Mouse (Mus musculus) G1E (cell line): ENCODE measurements at regions not wholly inside any gene's neighbourhood (a gene's known extent, or its start where the extent isn't known, plus 50 kb on each side); places are given as distances from the start of the nearest gene placed in this dataset.

Experiments used
- ATAC-seq: 2 replicates; pipeline ENCODE4 v1.8.0; 2016; ENCODE audit warnings: mild to moderate bottlenecking; ENCODE audit not compliant: insufficient number of reproducible peaks, poor library complexity, low FRiP score, severe bottlenecking; ENCODE audit errors: extremely low read depth
- DNase-seq: peaks from one replicate; pipeline ENCODE4 v3.0.0; 2012; ENCODE audit warnings: low spot score
- H3K27me3 ChIP-seq: 2 replicates; pipeline ENCODE4 v1.6.1; 2012; ENCODE audit warnings: mild to moderate bottlenecking, low read length, inconsistent platforms; ENCODE audit not compliant: insufficient read depth
- H3K36me3 ChIP-seq: replicated peaks from 2 replicates; pipeline ENCODE3; 2012; ENCODE audit warnings: mild to moderate bottlenecking, inconsistent platforms
- H3K4me1 ChIP-seq: 2 replicates; pipeline ENCODE4 v1.6.1; 2012; ENCODE audit warnings: low read depth, low read length, inconsistent platforms, mixed read lengths; ENCODE audit not compliant: insufficient read depth
- H3K4me3 ChIP-seq: 2 replicates; pipeline ENCODE4 v1.5.1; 2012; ENCODE audit warnings: low read depth, mild to moderate bottlenecking, inconsistent platforms, low read length, moderate library complexity, mixed read lengths
- H3K9me3 ChIP-seq: replicated peaks from 2 replicates; pipeline ENCODE4 v1.6.1; 2012; ENCODE audit warnings: inconsistent platforms
- CTCF ChIP-seq: IDR thresholded peaks from 2 replicates; pipeline ENCODE4 v1.5.1; 2012; ENCODE audit warnings: low read depth, low read length, inconsistent platforms, mixed read lengths
- GATA1 ChIP-seq: IDR thresholded peaks from 2 replicates; pipeline ENCODE4 v1.6.1; 2012; ENCODE audit warnings: borderline replicate concordance, low read length, inconsistent platforms, mixed read lengths
- GATA2 ChIP-seq: IDR thresholded peaks from 2 replicates; pipeline ENCODE4 v1.6.1; 2012; ENCODE audit warnings: low read depth, low read length, inconsistent platforms, borderline replicate concordance
- POLR2AphosphoS5 ChIP-seq: IDR thresholded peaks from 2 replicates; pipeline ENCODE4 v1.6.1; 2012; ENCODE audit warnings: low read depth, low read length, inconsistent platforms; ENCODE audit not compliant: insufficient replicate concordance
- TAL1 ChIP-seq: conservative IDR thresholded peaks from 2 replicates; pipeline ENCODE4 v1.6.1; 2012; ENCODE audit warnings: low read depth, low read length, inconsistent platforms, mixed read lengths

DNA sequence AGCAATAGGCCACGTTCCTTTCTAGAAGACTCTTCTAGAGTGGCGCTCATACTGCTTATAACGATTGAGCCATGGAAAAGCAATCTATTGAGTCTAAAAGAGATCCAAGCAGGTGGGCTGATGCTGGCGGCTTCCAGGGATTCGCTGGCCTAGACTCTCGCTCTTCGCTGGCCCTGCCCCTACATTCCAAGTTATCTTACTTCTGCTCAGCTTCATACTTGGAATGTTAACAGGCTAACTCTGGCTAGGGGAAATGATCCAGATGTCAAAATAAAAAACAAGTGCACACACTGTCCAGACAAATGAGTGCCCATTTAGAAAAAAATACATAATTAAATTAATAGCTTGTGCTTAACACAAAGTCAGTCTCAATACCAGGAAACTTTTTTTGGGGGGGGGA, 67.6 kb upstream of the Arid2 start:
- no peak for ATAC-seq
- DNase-seq: no peak
- Histone ChIP-seq H3K4me3 (no peak overlapping the region), H3K27me3 (no peaks in the 10 kb centered on the region), H3K9me3 (no peaks in the 10 kb centered on the region), H3K4me1 (no peaks in the 10 kb centered on the region), H3K36me3 (no peaks in the 10 kb centered on the region)
- TF ChIP-seq GATA1 (no peak), TAL1 (no peak), GATA2 (no peak), POLR2AphosphoS5 (no peak)

DNA sequence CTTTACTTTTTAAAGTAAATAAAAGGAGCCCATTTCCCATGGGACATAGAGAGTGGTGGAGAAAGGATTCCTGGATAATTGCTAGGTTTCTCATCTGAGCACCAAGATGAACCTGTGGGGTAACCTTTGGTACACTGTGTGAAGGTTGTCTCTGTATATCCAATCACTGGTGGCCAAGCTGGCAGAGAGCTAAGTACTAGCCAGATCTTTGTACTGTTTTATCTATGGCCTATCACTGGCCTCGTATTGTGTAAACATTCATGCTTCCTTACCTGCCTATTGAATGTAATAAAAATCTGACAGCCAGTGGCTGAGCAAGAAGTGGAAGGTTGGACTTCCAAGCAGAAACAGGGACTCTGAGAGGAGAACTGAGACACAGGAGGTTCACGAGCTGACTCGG, 55.3 kb upstream of the Arid2 start:
- TF ChIP-seq GATA1: no peak
- no peak for TF ChIP-seq TAL1
- TF ChIP-seq GATA2: no peak
- no peak for TF ChIP-seq POLR2AphosphoS5
- no peak for TF ChIP-seq CTCF

DNA sequence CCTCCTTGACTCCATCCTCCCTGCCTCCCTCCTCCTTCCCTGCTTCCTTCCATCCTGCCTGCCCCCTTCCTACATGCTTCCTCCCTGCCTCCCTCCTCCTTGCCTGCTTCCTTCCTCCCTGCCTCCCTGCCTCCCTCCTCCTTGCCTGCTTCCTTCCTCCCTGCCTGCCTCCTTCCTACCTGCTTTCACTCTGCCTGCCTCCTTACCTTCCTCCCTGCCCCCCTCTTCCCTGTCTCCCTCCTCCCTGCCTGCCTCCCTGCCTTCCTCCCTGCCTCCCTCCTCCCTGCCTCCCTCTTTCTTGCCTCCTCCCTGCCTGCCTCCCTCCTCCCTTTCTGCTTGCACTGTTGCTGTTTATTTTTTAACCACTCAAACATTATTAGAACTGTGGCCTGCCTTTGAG, 54.2 kb upstream of the Arid2 start:
- H3K27me3 ChIP-seq: no peaks in the 10 kb centered on the region
- H3K9me3 ChIP-seq: peaks cover 4% of the 10 kb centered on the region; the same call in 1 of the 2 replicates
- DNase-seq (no peak), ATAC-seq (no peak)
- H3K4me3 ChIP-seq: no peak overlapping the region
- H3K4me1 ChIP-seq: no peaks in the 10 kb centered on the region
- no peak for TF ChIP-seq TAL1
- TF ChIP-seq GATA2: no peak
- no peak for TF ChIP-seq POLR2AphosphoS5
- no peak for TF ChIP-seq GATA1
- no peak for TF ChIP-seq CTCF
- no peaks in the 10 kb centered on the region for H3K36me3 ChIP-seq

More for the DNA sequence above, 55.3 kb upstream of the Arid2 start:
- no peak for DNase-seq
- H3K4me1 ChIP-seq: no peaks in the 10 kb centered on the region
- H3K9me3 ChIP-seq: peaks cover 4% of the 10 kb centered on the region; the same call in 1 of the 2 replicates
- H3K36me3 ChIP-seq: no peaks in the 10 kb centered on the region
- no peak overlapping the region for H3K4me3 ChIP-seq
- no peak for ATAC-seq
- H3K27me3 ChIP-seq: no peaks in the 10 kb centered on the region

DNA sequence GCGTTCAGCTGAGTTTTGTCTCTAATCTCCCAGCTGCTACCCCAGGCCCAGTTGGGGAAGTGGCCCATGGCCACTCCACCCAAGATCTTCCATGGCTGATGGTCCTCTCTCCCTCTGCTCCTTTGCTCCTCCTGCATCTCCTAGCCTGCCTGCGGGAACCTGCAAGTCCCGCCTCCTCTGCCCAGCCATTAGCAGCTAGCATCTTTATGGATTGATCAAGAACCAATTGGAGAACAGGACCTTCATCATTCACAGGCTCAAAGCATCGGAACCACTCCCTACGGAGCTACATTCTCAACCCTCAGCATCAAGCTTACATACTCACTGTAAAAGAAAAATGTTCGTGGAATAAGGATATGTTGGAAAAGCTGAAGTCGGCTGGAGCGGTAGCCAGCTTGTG, 52.5 kb upstream of the Arid2 start:
- peaks cover 4% of the 10 kb centered on the region; the same call in 1 of the 2 replicates for H3K9me3 ChIP-seq
- ATAC-seq (no peak), DNase-seq (no peak)
- H3K27me3 ChIP-seq: no peaks in the 10 kb centered on the region
- H3K4me3 ChIP-seq: no peak overlapping the region
- H3K36me3 ChIP-seq: no peaks in the 10 kb centered on the region
- no peak for TF ChIP-seq TAL1
- TF ChIP-seq GATA1: no peak
- no peak for TF ChIP-seq GATA2
- no peak for TF ChIP-seq POLR2AphosphoS5
- TF ChIP-seq CTCF: no peak
- H3K4me1 ChIP-seq: no peaks in the 10 kb centered on the region
